Mouse (Mus musculus): Measurements from ENCODE around the gene Haao. TPM values are rescaled to one million over a fixed set of nuclear protein-coding genes. Genes with fewer than 3 reads are reported as not detected.

Gene Haao
- polyA plus RNA-seq, 1 experiment from 2014 or later: 0.26 TPM

DNA sequence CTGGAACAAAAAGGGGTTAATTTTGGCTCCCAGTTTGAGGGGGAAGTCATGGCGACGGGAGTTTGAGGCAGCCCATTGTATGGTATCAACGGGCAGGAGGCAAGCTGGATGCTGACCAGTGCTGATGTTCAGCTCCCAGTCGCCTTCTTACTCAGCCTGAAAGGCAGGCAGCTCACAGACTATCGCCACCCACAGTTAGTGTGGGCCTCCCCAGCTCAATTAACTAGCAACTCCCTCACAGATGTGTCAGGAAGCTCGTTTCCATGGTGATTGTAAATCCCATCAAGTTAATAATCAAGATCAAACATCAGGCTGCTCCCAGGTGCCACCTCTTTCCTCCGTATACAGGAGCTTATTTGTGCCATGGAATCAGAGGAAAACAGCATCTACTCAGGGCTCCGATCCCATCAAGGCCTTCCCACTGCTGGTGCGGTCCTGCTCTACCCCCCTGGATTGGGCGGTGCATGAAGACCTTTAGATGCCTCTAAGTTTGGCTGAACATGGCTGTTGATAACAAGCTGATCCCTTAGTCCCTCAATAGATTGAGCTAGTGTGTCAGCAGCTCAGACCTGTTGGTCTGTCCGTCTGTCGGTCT lies 1.4 kb upstream of the Haao start:
- peak; percentile 61; the same call in 1 of the 2 replicates for ATAC-seq (ENCODE audit: low FRiP score, low read depth)
- Histone ChIP-seq H3K4me3 (no peak overlapping the region), H3K27me3 (no peaks in the 10 kb centered on the region; the same call in 1 of the 2 replicates), H3K27ac (replicated peaks) (peak overlapping the region; percentile 67), H3K36me3 (no peaks in the 10 kb centered on the region), H3K4me2 (replicated peaks) (no peak overlapping the region), H3K9ac (replicated peaks) (no peak overlapping the region), H3K9me3 (no peaks in the 10 kb centered on the region), H3K4me1 (peaks cover 11% of the 10 kb centered on the region)
- 46% methylated on average over 12 of the region's 12 CpGs for WGBS

GRCm38 (mm10) chr17:83848482-83848881 lies 719 bp upstream of the Haao start:
- ATAC-seq (ENCODE audit: low FRiP score, low read depth): no peak
- Histone ChIP-seq H3K4me2 (replicated peaks) (no peak overlapping the region), H3K36me3 (no peaks in the 10 kb centered on the region), H3K4me3 (no peak overlapping the region), H3K9ac (replicated peaks) (no peak overlapping the region), H3K27ac (replicated peaks) (peak overlapping the region; percentile 67), H3K4me1 (peaks cover 11% of the 10 kb centered on the region), H3K9me3 (no peaks in the 10 kb centered on the region), H3K27me3 (no peaks in the 10 kb centered on the region; the same call in 1 of the 2 replicates)
- WGBS: 84% methylated on average over 4 of the region's 4 CpGs

DNA sequence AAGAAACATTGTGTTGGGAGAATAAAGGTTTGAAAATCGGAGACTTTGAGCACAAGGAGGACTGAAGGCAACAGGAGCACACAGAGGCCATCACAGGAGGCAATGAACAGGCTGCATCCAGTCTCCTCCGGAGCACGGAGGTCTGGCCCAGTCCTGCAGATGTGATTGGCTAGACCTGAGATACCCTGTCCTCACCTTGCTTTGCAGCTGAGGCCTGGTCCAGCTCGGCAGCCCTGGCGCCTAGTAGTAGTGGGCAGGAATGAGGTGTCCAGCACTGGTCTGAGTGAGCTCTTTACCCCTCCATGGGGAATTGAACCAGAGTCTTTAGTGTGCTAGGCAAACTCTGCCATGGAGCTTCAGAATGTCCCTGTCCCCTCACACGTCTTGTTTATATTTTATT lies 663 bp downstream of the Haao start:
- Histone ChIP-seq H3K4me1 (peaks cover 11% of the 10 kb centered on the region), H3K36me3 (no peaks in the 10 kb centered on the region), H3K9ac (replicated peaks) (no peak overlapping the region), H3K27ac (replicated peaks) (no peak overlapping the region), H3K9me3 (no peaks in the 10 kb centered on the region), H3K27me3 (no peaks in the 10 kb centered on the region; the same call in 1 of the 2 replicates), H3K4me2 (replicated peaks) (no peak overlapping the region), H3K4me3 (no peak overlapping the region)
- no peak for ATAC-seq (ENCODE audit: low FRiP score, low read depth)
- 87% methylated on average over 6 of the region's 6 CpGs for WGBS

DNA sequence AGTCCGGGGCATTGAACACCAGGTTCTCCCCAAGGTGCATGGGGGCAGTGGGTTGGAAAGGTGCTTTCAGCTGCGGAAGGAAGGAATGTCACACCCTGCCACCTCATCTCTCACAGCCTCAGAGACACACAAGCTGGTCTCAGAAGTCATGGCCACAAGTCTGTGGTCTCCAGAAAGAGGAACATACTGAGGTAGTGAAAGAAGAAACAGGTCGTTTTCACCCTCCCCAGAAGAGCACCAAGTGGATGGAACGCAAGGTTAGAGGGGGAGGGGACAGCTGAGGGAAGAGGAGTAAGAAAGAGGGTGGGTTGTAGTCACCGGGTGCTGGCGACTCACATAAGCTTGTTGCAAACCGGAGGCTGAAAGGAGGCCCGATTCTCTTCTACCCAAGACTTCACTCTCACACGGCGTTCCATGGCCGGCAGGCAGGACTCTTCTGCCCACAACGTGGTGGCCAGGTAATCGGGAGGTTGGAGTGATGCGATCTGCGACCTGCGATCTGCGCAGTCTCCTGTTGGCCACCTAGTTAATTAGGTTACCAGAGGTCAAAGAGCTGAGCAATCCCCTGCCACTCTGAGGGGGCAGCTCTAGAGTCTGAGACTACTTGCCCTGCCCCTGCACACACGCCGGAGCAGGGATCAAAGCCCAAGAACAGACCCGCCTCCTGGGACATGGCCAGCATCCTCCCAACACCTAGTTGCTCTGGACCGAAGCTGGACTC lies 1.3 kb downstream of the Haao start:
- no peaks in the 10 kb centered on the region; the same call in 1 of the 2 replicates for H3K27me3 ChIP-seq
- no peak overlapping the region for H3K9ac ChIP-seq (replicated peaks)
- no peak overlapping the region for H3K4me3 ChIP-seq
- no peak overlapping the region for H3K4me2 ChIP-seq (replicated peaks)
- 85% methylated on average over 21 of the region's 21 CpGs for WGBS
- H3K36me3 ChIP-seq: no peaks in the 10 kb centered on the region
- no peaks in the 10 kb centered on the region for H3K9me3 ChIP-seq
- no peak overlapping the region for H3K27ac ChIP-seq (replicated peaks)
- no peak for ATAC-seq (ENCODE audit: low FRiP score, low read depth)
- H3K4me1 ChIP-seq: peaks cover 11% of the 10 kb centered on the region

DNA sequence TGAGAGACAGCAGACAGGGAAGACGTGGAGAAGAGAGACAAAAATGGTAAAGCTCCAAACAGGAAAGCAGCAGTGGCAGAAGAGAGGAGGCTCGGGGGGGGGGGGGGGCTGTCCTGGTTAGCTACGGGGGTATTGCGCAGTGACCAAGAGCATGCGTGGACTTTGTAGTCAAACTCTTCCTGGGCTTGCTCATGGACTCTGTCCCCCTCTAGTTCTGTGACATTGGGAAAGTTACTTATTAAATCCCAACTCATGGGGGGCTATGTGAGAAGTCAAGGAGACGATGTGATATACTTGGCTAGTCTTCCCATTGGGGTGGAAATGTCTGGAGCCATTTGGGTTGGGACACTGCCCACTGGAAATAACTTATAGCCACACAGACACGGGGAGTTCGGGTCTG lies 2.2 kb downstream of the Haao start:
- Histone ChIP-seq H3K4me2 (replicated peaks) (no peak overlapping the region), H3K27me3 (no peaks in the 10 kb centered on the region; the same call in 1 of the 2 replicates), H3K4me1 (peaks cover 11% of the 10 kb centered on the region), H3K9ac (replicated peaks) (no peak overlapping the region), H3K9me3 (no peaks in the 10 kb centered on the region), H3K27ac (replicated peaks) (no peak overlapping the region), H3K36me3 (no peaks in the 10 kb centered on the region), H3K4me3 (no peak overlapping the region)
- ATAC-seq (ENCODE audit: low FRiP score, low read depth): no peak
- WGBS: 82% methylated on average over 8 of the region's 8 CpGs

DNA sequence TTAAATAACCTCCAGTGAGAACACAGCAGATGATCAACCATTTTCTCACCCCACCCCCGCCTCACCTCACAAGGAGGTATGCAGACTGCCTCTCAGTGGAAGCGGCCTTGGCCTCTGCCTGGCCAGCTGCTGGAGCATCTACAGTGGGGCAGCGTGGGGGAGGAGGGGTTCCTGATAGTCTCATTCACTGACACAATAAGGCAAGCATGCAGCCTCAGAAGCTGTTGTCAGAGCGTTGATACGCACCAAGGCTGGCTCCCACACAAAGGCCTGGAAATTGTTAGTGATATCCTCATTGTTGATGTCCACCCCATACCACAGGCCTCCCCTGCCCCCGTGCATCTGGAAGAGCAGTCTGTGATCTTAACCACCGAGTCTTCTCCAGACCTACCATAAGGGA lies 4.0 kb downstream of the Haao start:
- ATAC-seq (ENCODE audit: low FRiP score, low read depth): no peak
- Histone ChIP-seq H3K4me2 (replicated peaks) (no peak overlapping the region), H3K9ac (replicated peaks) (no peak overlapping the region), H3K4me1 (peaks cover under 1% of the 10 kb centered on the region; the same call in 1 of the 2 replicates), H3K36me3 (no peaks in the 10 kb centered on the region), H3K9me3 (no peaks in the 10 kb centered on the region), H3K27ac (replicated peaks) (no peak overlapping the region), H3K27me3 (no peaks in the 10 kb centered on the region; the same call in 1 of the 2 replicates), H3K4me3 (no peak overlapping the region)
- 70% methylated on average over 7 of the region's 7 CpGs for WGBS

GRCm38 (mm10) chr17:83841011-83841410 lies 6.8 kb downstream of the Haao start:
- Histone ChIP-seq H3K9me3 (no peaks in the 10 kb centered on the region), H3K4me2 (replicated peaks) (no peak overlapping the region), H3K9ac (replicated peaks) (no peak overlapping the region), H3K27me3 (no peaks in the 10 kb centered on the region; the same call in 1 of the 2 replicates), H3K27ac (replicated peaks) (no peak overlapping the region), H3K36me3 (no peaks in the 10 kb centered on the region), H3K4me1 (no peaks in the 10 kb centered on the region), H3K4me3 (no peak overlapping the region)
- no peak for ATAC-seq (ENCODE audit: low FRiP score, low read depth)
- WGBS: 87% methylated on average over 5 of the region's 5 CpGs

DNA sequence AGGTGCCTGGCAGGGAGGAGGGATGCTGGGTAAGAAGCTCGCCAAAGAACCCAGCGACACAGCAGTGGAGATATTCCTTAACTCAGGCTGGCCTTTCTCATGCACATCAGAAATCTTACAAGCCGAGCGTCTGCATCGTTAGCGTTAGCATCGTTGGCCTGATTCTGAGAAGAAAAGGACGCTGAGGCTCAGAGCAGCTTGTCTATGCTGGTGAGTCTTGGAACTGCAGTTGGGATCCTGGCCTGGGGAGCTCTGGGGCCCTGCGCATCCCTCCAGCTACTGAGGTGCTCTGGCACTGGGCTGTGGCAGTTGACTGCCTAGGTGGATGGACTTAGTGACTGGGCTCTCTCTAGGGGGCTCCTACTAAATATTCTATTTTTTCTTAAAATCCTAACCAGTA lies 8.6 kb downstream of the Haao start:
- no peak for ATAC-seq (ENCODE audit: low FRiP score, low read depth)
- no peak overlapping the region for H3K4me2 ChIP-seq (replicated peaks)
- no peak overlapping the region for H3K27ac ChIP-seq (replicated peaks)
- H3K4me1 ChIP-seq: no peaks in the 10 kb centered on the region
- WGBS: 58% methylated on average over 9 of the region's 9 CpGs
- no peaks in the 10 kb centered on the region for H3K36me3 ChIP-seq
- no peaks in the 10 kb centered on the region; the same call in 1 of the 2 replicates for H3K27me3 ChIP-seq
- H3K9ac ChIP-seq (replicated peaks): no peak overlapping the region
- H3K4me3 ChIP-seq: no peak overlapping the region
- no peaks in the 10 kb centered on the region for H3K9me3 ChIP-seq

DNA sequence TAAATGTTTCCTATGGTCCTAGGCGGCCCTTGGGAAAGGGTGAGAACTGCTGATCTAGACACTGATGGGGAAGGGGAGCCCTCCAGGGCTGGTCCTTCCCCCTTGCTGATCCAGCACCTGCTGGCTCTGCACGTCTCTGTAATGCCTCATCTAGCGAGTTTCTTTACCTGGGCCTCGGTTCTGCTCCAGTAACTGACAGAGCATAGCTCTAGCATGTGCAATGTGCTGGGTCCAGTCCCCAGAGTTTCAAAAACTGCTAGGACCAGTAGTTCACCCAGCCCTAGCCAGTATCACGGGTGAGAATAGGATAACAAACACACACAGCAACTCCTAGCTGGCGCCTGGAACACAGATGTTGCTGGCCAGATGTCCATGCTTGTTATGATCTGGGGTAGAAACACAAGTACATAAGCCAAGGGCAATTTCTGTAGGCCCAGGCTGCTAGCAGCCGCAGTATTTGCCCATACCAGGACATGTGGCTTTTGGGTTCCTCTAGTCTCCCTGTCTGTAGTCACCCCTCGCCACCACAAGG lies 10.0 kb downstream of the Haao start:
- Histone ChIP-seq H3K4me3 (no peak overlapping the region), H3K27me3 (no peaks in the 10 kb centered on the region; the same call in 1 of the 2 replicates), H3K4me2 (replicated peaks) (no peak overlapping the region), H3K4me1 (no peaks in the 10 kb centered on the region), H3K27ac (replicated peaks) (no peak overlapping the region), H3K9ac (replicated peaks) (no peak overlapping the region), H3K36me3 (no peaks in the 10 kb centered on the region), H3K9me3 (no peaks in the 10 kb centered on the region)
- no peak for ATAC-seq (ENCODE audit: low FRiP score, low read depth)
- 75% methylated on average over 8 of the region's 8 CpGs for WGBS

GRCm38 (mm10) chr17:83836048-83836447 lies 11.7 kb downstream of the Haao start:
- H3K4me1 ChIP-seq: no peaks in the 10 kb centered on the region
- H3K36me3 ChIP-seq: no peaks in the 10 kb centered on the region
- no peak overlapping the region for H3K9ac ChIP-seq (replicated peaks)
- no peaks in the 10 kb centered on the region; the same call in 1 of the 2 replicates for H3K27me3 ChIP-seq
- H3K9me3 ChIP-seq: no peaks in the 10 kb centered on the region
- no peak overlapping the region for H3K27ac ChIP-seq (replicated peaks)
- WGBS: 68% methylated on average over 3 of the region's 3 CpGs
- ATAC-seq (ENCODE audit: low FRiP score, low read depth): no peak
- no peak overlapping the region for H3K4me2 ChIP-seq (replicated peaks)
- H3K4me3 ChIP-seq: no peak overlapping the region

GRCm38 (mm10) chr17:83834120-83834519 lies 13.6 kb downstream of the Haao start:
- H3K9me3 ChIP-seq: no peaks in the 10 kb centered on the region
- H3K27ac ChIP-seq (replicated peaks): no peak overlapping the region
- no peak overlapping the region for H3K4me3 ChIP-seq
- ATAC-seq (ENCODE audit: low FRiP score, low read depth): no peak
- H3K36me3 ChIP-seq: no peaks in the 10 kb centered on the region
- no peaks in the 10 kb centered on the region for H3K4me1 ChIP-seq
- H3K4me2 ChIP-seq (replicated peaks): no peak overlapping the region
- no peaks in the 10 kb centered on the region; the same call in 1 of the 2 replicates for H3K27me3 ChIP-seq
- WGBS: 69% methylated on average over 4 of the region's 4 CpGs
- no peak overlapping the region for H3K9ac ChIP-seq (replicated peaks)

- Histone ChIP-seq H3K9ac (replicated peaks) (no peak overlapping the region), H3K4me2 (replicated peaks) (no peak overlapping the region), H3K27me3 (no peaks in the 10 kb centered on the region), H3K36me3 (no peaks in the 10 kb centered on the region), H3K4me3 (no peak overlapping the region), H3K9me3 (no peaks in the 10 kb centered on the region), H3K27ac (replicated peaks) (no peak overlapping the region), H3K4me1 (no peaks in the 10 kb centered on the region)
- ATAC-seq (ENCODE audit: low FRiP score, low read depth): no peak
- WGBS: 95% methylated on average over 4 of the region's 4 CpGs
Observed at GRCm38 (mm10) chr17:83830616-83831292, 17.0 kb downstream of the Haao start.

Data from midbrain, embryonic 12.5 days (tissue).